Comparison of ENCODE assay signal across 21 mouse cellular contexts in genomic region chr2:60269856-60270479, GRCm38 (mm10). TPM values are rescaled to one million over a fixed set of nuclear protein-coding genes. Genes with fewer than 3 reads are reported as not detected.
DNase-seq lines count a peak whose midpoint lies in the region; ATAC-seq and TF ChIP-seq lines count a peak whose summit lies in the region.
"Had no signal": no experiment of that assay in that cellular context is flagged by ENCODE, and none has a peak within 500 bp of the region (broad histone marks: within the 10 kb centered on the region; RNA-seq: fewer than 3 reads in every experiment).

No protein-coding gene starts in this region.

- H3K9ac ChIP-seq in kidney, embryonic 15.5 days = no peak overlapping the region
- H3K9ac ChIP-seq in intestine, embryonic 16.5 days (ENCODE audit: low read depth, low read length) = no peak overlapping the region
- H3K9ac ChIP-seq: forebrain, postnatal 0 days; heart, embryonic 13.5 days; hindbrain, embryonic 13.5 days; limb, embryonic 13.5 days had no signal

- intact Hi-C loops in left cerebral cortex, postnatal 4 days (cut with DNase I) = no loop called here

- no peak for ATAC-seq in kidney, embryonic 15.5 days (replicated peaks; ENCODE audit: low FRiP score)
- peak; percentile 60; the same call in 1 of the 2 replicates for ATAC-seq in intestine, embryonic 16.5 days
- no peak for ATAC-seq in erythroid progenitor cell, adult 5-6 weeks (replicated peaks; ENCODE audit: low FRiP score, poor library complexity, severe bottlenecking)
- ATAC-seq: forebrain, postnatal 0 days had no signal

- H3K4me1 ChIP-seq in kidney, adult 2 months (ENCODE audit: control insufficient read depth, insufficient read depth, low read length) = peaks cover 10% of the 10 kb centered on the region; the same call in 1 of the 2 replicates
- H3K4me1 ChIP-seq in kidney, embryonic 15.5 days = peaks cover 10% of the 10 kb centered on the region; the same call in 1 of the 2 replicates
- no peaks in the 10 kb centered on the region for H3K4me1 ChIP-seq in intestine, embryonic 16.5 days (ENCODE audit: control insufficient read depth, insufficient read depth, low read length)
- H3K4me1 ChIP-seq: hindbrain, embryonic 13.5 days had no signal

- H3K27me3 ChIP-seq in kidney, adult 2 months (replicated peaks; ENCODE audit: control insufficient read depth, insufficient read depth, low read length) = no peaks in the 10 kb centered on the region
- no peaks in the 10 kb centered on the region for H3K27me3 ChIP-seq in kidney, embryonic 15.5 days
- H3K27me3 ChIP-seq in intestine, embryonic 16.5 days (replicated peaks; ENCODE audit: control insufficient read depth, insufficient read depth, low read length) = no peaks in the 10 kb centered on the region
- H3K27me3 ChIP-seq: heart, embryonic 13.5 days; hindbrain, embryonic 13.5 days; limb, embryonic 13.5 days had no signal

- TF ChIP-seq CTCF in kidney, adult 2 months (conservative IDR thresholded peaks at IDR 0.05; ENCODE audit: insufficient read depth, insufficient read length, low read depth, low read length) = no peak

- H3K36me3 ChIP-seq in kidney, adult 2 months (ENCODE audit: control insufficient read depth, insufficient read depth, low read length) = peaks cover 2% of the 10 kb centered on the region; the same call in 1 of the 2 replicates
- H3K36me3 ChIP-seq in kidney, embryonic 15.5 days = peaks cover 22% of the 10 kb centered on the region
- no peaks in the 10 kb centered on the region for H3K36me3 ChIP-seq in intestine, embryonic 16.5 days (ENCODE audit: control insufficient read depth, insufficient read depth, low read length)
- H3K36me3 ChIP-seq: heart, embryonic 13.5 days; hindbrain, embryonic 13.5 days had no signal

- H3K4me3 ChIP-seq in kidney, adult 2 months (ENCODE audit: insufficient read depth, low read depth, low read length) = no peak overlapping the region
- H3K4me3 ChIP-seq in kidney, embryonic 15.5 days (replicated peaks) = no peak overlapping the region
- H3K4me3 ChIP-seq in intestine, embryonic 16.5 days (ENCODE audit: low read length) = no peak overlapping the region
- H3K4me3 ChIP-seq: heart, adult 2 months; heart, embryonic 13.5 days; hindbrain, embryonic 13.5 days; limb, embryonic 13.5 days had no signal

- peak overlapping the region; percentile 15; the same call in 1 of the 2 replicates for H3K27ac ChIP-seq in kidney, adult 2 months (ENCODE audit: insufficient read depth, low read depth, low read length)
- H3K27ac ChIP-seq in kidney, embryonic 15.5 days = no peak overlapping the region
- H3K27ac ChIP-seq in intestine, embryonic 16.5 days (ENCODE audit: low read length) = no peak overlapping the region
- H3K27ac ChIP-seq: heart, adult 2 months; heart, embryonic 13.5 days; hindbrain, embryonic 13.5 days; limb, embryonic 13.5 days had no signal

- no peak overlapping the region for H3K4me2 ChIP-seq in kidney, embryonic 15.5 days
- H3K4me2 ChIP-seq in intestine, embryonic 16.5 days (ENCODE audit: low read depth, low read length) = no peak overlapping the region
- H3K4me2 ChIP-seq: heart, embryonic 13.5 days; hindbrain, embryonic 13.5 days; limb, embryonic 13.5 days; midbrain, embryonic 11.5 days had no signal

- H3K9me3 ChIP-seq in kidney, embryonic 15.5 days (replicated peaks) = no peaks in the 10 kb centered on the region
- peaks cover 3% of the 10 kb centered on the region; the same call in 1 of the 2 replicates for H3K9me3 ChIP-seq in intestine, embryonic 16.5 days (ENCODE audit: control insufficient read depth, low read length)
- H3K9me3 ChIP-seq: limb, embryonic 13.5 days had no signal

- 60% methylated on average over 14 of the region's 14 CpGs for WGBS in kidney, adult 2 months
- WGBS in kidney, embryonic 15.5 days = 85% methylated on average over 14 of the region's 14 CpGs
- WGBS in intestine, embryonic 16.5 days = 82% methylated on average over 14 of the region's 14 CpGs
- WGBS in large intestine, adult 2 months = 63% methylated on average over 14 of the region's 14 CpGs

- no peak for TF ChIP-seq POLR2A in kidney, adult 2 months (IDR thresholded peaks at IDR 0.05; ENCODE audit: low read depth, low read length)

- peak; percentile 92 for DNase-seq in kidney, adult 2 months
- DNase-seq in R1 (ENCODE audit: low read depth, low spot score) = peak; percentile 31
- peak; percentile 73 for DNase-seq in large intestine, adult 2 months (ENCODE audit: low read depth, low spot score)
- DNase-seq in left cerebral cortex, postnatal 4 days = no peak
- DNase-seq: adrenal gland, adult 2 months; cerebellum, adult 11-12 months; cerebellum, postnatal 10 days; forebrain, postnatal 0 days; gastrocnemius, postnatal 25 days; heart, adult 2 months; heart, postnatal 14 days; lung, adult 18-20 months; lung, postnatal 14 days; spleen, adult 18-20 months had no signal

RNA-seq across cellular contexts. Expression of gene Cd302, which starts 14.3 kb away (rescaled TPM):
- 37.3 and 47.4 TPM in 2 replicates for polyA plus RNA-seq in kidney, adult 2 months (2012; rRNA removed)
- polyA plus RNA-seq in kidney, embryonic 15.5 days (2015; fragmentation: Nextera tagmentation; extraction: Ambion mirVana) = 43.6 and 47.2 TPM in 2 replicates
- polyA plus RNA-seq in intestine, embryonic 16.5 days (2015; fragmentation: Nextera tagmentation; extraction: Ambion mirVana) = 39.5 and 41.2 TPM in 2 replicates
- 18.8 and 30.2 TPM in 2 replicates for polyA plus RNA-seq in large intestine, adult 2 months (2012; rRNA removed)
- 15.5 and 37.7 TPM in 2 replicates for total RNA-seq in erythroid progenitor cell, adult 5-6 weeks (2015; ENCODE audit: low replicate concordance)
- total RNA-seq in erythroid progenitor cell, adult 5-6 weeks (2017; ENCODE audit: low replicate concordance) = 0.98 and 2.4 TPM in 2 replicates
- total RNA-seq in left cerebral cortex, postnatal 4 days (2021) = 1 to 10 TPM; 5.2 to 7.6 TPM
